Mouse (Mus musculus) stomach, postnatal 0 days (tissue): ENCODE results near the gene Exd2. TPM values are rescaled to one million over a fixed set of nuclear protein-coding genes. Genes with fewer than 3 reads are reported as not detected.

Source experiments
- ATAC-seq: fragments of 200-750 bp; cut with Nextera tagmentation; 2 replicates; pipeline ENCODE4 v1.8.0; 2017; ENCODE audit not compliant: low FRiP score, low TSS enrichment
- DNase-seq: peaks from one replicate; pipeline ENCODE4 v3.0.0-alpha.2; 2016; ENCODE audit warnings: low spot score
- H3K27ac ChIP-seq: fragments of 300-500 bp; sonication (generic); replicated peaks from 2 replicates; pipeline ENCODE4 v1.5.1; 2014; ENCODE audit warnings: mild to moderate bottlenecking, control low read depth
- H3K27me3 ChIP-seq: fragments of 300-500 bp; sonication (generic); 2 replicates; pipeline ENCODE4 v1.6.1; 2014; ENCODE audit warnings: low read length; ENCODE audit not compliant: control insufficient read depth, insufficient read depth
- H3K36me3 ChIP-seq: fragments of 300-500 bp; sonication (generic); 2 replicates; pipeline ENCODE4 v1.6.1; 2014; ENCODE audit warnings: low read length, mixed read lengths; ENCODE audit not compliant: control insufficient read depth, insufficient read depth
- H3K4me1 ChIP-seq: fragments of 300-500 bp; sonication (generic); replicated peaks from 2 replicates; pipeline ENCODE4 v1.6.1; 2014; ENCODE audit warnings: antibody characterized with exemption; ENCODE audit not compliant: control insufficient read depth, insufficient read depth
- H3K4me2 ChIP-seq: fragments of 300-500 bp; sonication (generic); replicated peaks from 2 replicates; pipeline ENCODE4 v1.6.1; 2014; ENCODE audit warnings: low read depth, mild to moderate bottlenecking, control low read depth, moderate library complexity
- H3K4me3 ChIP-seq: fragments of 300-500 bp; sonication (generic); 2 replicates; pipeline ENCODE4 v1.5.1; 2014; ENCODE audit warnings: low read depth, low read length, control low read depth
- H3K9ac ChIP-seq: fragments of 300-500 bp; sonication (generic); 2 replicates; pipeline ENCODE4 v1.6.1; 2014; ENCODE audit warnings: mild to moderate bottlenecking, low read length, control low read depth, mixed read lengths
- H3K9me3 ChIP-seq: fragments of 300-500 bp; sonication (generic); 2 replicates; pipeline ENCODE4 v1.6.1; 2016; ENCODE audit warnings: low read length; ENCODE audit not compliant: control insufficient read depth
- CTCF ChIP-seq: IDR thresholded peaks from 2 replicates; pipeline ENCODE4 v1.5.1; 2016; ENCODE audit warnings: antibody characterized with exemption, low read depth, mild to moderate bottlenecking, moderate library complexity
- EP300 ChIP-seq: optimal IDR thresholded peaks from 2 replicates; pipeline ENCODE3; 2016; ENCODE audit warnings: antibody characterized with exemption
- WGBS: fragments of 180-500 bp; shearing (Covaris S2); extraction: QIAGEN DNeasy Blood & Tissue Kit; methylation state at CpG from one replicate; pipeline ENCODE4 v1.1.7; 2014; 5-methylcytosine and 5-hydroxymethylcytosine counted together
- polyA plus RNA-seq: library from polyadenylated mRNA; unstranded; fragments of >200 nt; fragmentation: Nextera tagmentation; extraction: Ambion mirVana; gene quantifications from 2 replicates; pipeline ENCODE4 v1.2.1, GENCODE M21; 2015

Exd2 gene
- polyA plus RNA-seq, 1 experiment from 2014 or later, result 9.0 TPM

DNA sequence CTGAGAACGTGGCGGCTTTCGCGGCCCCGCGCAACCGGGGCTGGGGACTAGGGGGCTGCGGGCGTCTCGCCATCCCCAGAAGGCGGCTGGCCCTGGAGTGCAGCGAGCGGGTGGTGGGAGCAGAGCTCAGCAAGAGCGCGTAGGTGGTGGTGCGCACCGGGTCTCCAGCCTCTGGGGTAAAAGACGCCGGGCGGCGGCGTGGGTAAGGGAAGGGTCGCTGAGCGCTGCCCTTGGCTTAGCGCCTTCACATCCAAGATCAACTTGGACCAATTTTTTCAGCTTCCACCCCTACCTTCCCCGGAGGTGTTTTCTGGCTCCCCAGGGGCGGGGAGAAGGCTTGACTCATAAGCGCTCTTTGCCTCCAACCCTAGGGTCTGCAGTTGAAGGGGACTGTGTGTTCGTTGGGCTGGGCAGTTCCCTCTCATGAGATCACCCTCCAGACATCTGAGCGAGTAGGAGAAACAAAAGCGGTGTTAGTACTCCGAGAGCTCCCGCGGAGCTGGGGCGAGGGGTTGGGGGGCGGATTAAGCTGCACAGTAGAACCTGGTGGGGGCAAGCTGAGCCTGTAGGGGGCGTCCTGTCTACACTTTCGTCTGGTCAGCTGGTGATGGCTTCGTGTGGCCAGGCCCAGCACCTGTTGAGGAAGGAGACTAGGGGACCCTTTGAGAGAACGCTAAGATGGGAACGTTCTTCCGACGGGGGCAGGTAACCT lies 56.9 kb downstream of the Exd2 start:
- no peaks in the 10 kb centered on the region for H3K4me1 ChIP-seq
- peak overlapping the region; percentile 59 for H3K4me3 ChIP-seq
- TF ChIP-seq EP300 (no peak), CTCF (peak; percentile 64)
- H3K27me3 ChIP-seq, result peaks cover 6% of the 10 kb centered on the region; the same call in 1 of the 2 replicates
- DNase-seq (peak; percentile 52), ATAC-seq (peak; percentile 56)
- no peak overlapping the region for H3K27ac ChIP-seq
- 2% methylated on average over 36 of the region's 43 CpGs for WGBS
- no peaks in the 10 kb centered on the region for H3K9me3 ChIP-seq
- H3K4me2 ChIP-seq, result peak overlapping the region; percentile 82
- H3K9ac ChIP-seq, result peak overlapping the region; percentile 58
- no peaks in the 10 kb centered on the region for H3K36me3 ChIP-seq

DNA sequence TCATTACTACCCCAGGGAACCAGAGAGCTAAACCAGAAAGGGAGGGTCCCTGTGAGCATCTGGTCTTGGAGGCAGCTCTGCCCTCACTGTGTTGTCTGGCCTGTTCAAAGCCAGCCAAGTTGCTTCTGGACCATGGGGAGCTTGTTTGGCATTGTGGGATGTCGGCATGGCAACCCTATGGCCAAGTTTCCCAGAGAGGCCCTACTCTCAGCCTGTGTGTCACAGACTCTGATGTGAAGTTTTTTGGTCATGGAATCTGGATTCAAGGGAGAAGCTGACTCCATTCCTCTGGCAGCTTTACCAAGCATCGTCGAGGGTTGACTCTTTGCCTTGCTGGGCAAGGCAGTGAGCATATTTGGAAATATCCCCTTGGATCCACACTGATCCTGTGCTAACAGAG lies 59.1 kb downstream of the Exd2 start:
- Histone ChIP-seq H3K27me3 (peaks cover 6% of the 10 kb centered on the region; the same call in 1 of the 2 replicates), H3K9me3 (no peaks in the 10 kb centered on the region), H3K9ac (no peak overlapping the region), H3K36me3 (no peaks in the 10 kb centered on the region), H3K4me2 (no peak overlapping the region), H3K27ac (peak overlapping the region; percentile 53; the same call in 1 of the 2 replicates), H3K4me1 (no peaks in the 10 kb centered on the region), H3K4me3 (no peak overlapping the region)
- no peak for DNase-seq
- peak; percentile 17; the same call in 1 of the 2 replicates for ATAC-seq
- TF ChIP-seq EP300 (no peak), CTCF (no peak)
- 53% methylated on average over 3 of the region's 3 CpGs for WGBS

DNA sequence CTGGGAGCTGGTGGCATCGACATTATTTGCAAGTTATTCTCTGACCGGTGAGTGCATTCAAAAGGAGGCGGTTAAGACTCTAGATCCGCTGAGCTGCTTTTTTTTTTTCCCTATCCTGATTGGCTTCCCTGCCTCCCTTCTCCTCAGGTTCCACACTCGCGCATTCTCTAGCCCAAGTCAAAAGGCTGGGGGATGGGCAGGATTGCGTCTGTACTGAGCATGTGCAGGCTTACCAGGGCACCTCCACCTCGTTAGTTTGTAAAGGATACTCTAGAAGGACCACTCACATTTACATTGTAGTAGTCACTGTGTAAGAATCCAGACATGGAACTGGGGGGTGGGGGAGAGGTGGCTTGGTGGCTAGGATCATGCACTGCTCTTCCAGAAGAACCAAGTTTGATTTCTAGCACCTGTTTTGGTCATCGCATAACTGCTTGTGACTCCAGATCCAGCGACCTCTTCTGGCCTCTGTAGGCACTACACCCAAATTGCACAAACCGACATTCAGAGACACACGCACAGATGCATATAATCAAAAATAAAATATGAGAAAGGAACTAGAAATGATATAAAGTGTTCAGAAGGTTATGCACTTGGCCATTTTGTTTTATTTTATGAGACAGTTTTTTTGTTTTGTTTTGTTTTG lies 61.5 kb downstream of the Exd2 start:
- H3K4me3 ChIP-seq, result no peak overlapping the region
- DNase-seq, result no peak
- no peaks in the 10 kb centered on the region for H3K27me3 ChIP-seq
- no peaks in the 10 kb centered on the region for H3K4me1 ChIP-seq
- no peak overlapping the region for H3K9ac ChIP-seq
- ATAC-seq, result no peak
- H3K27ac ChIP-seq, result no peak overlapping the region
- no peaks in the 10 kb centered on the region for H3K36me3 ChIP-seq
- no peaks in the 10 kb centered on the region for H3K9me3 ChIP-seq
- no peak overlapping the region for H3K4me2 ChIP-seq
- TF ChIP-seq EP300 (no peak), CTCF (peak; percentile 22)
- WGBS, result 38% methylated on average over 12 of the region's 12 CpGs

DNA sequence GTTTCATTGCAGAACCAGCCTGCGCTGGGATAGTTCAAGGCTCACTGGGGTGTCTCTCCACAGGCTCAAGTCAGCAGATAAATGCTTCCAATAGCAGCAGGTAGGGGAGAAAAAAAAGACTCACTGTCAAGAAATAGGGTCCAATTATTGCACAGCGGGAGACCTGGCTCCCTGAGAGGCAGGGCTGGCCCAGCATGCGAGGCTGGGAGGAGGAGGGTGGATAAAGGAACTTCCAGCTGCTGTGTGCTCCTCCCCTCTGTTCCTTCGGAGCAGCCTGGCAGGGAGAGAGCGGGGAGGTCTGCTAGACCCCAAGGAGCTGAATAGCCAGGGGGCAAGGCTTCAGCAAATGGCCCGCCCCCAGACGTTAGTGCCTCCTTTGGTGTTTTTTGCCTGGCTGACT lies 62.6 kb downstream of the Exd2 start:
- Histone ChIP-seq H3K4me1 (no peaks in the 10 kb centered on the region), H3K36me3 (no peaks in the 10 kb centered on the region), H3K9me3 (no peaks in the 10 kb centered on the region), H3K4me3 (no peak overlapping the region), H3K4me2 (no peak overlapping the region), H3K9ac (no peak overlapping the region), H3K27ac (no peak overlapping the region), H3K27me3 (no peaks in the 10 kb centered on the region)
- WGBS, result 41% methylated on average over 6 of the region's 7 CpGs
- ATAC-seq (no peak), DNase-seq (no peak)
- TF ChIP-seq CTCF (no peak), EP300 (no peak)

DNA sequence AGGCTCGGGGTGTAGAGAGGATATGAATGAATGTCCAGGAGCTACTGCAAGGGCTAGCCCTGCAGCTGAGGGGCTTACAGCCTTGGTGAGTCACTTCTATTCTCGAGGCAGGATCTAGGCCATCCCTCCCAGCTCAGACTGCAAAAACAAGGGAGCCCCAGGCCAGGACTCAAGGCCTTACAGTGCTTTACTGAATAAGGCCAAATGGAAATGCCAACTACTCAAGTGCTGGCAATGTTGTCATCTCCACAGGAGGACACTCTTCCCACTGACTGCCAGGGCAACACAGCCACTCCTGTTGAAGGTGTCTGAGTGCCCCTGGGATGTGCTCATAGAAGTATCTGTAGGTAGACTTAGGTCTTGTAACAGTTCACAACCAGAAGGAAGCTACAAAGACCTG lies 63.6 kb downstream of the Exd2 start:
- no peak overlapping the region for H3K4me3 ChIP-seq

More for the DNA sequence above, 63.6 kb downstream of the Exd2 start:
- ATAC-seq (no peak), DNase-seq (no peak)
- Histone ChIP-seq H3K4me1 (no peaks in the 10 kb centered on the region), H3K27me3 (no peaks in the 10 kb centered on the region), H3K9me3 (no peaks in the 10 kb centered on the region), H3K36me3 (no peaks in the 10 kb centered on the region), H3K4me2 (no peak overlapping the region), H3K27ac (no peak overlapping the region), H3K9ac (no peak overlapping the region)
- 69% methylated on average over 2 of the region's 2 CpGs for WGBS
- no peak for TF ChIP-seq CTCF
- no peak for TF ChIP-seq EP300
